Mouse (Mus musculus) lung, adult 2 months (tissue): ENCODE measurements around the gene AC124502.3.

ENCODE experiments used
- CTCF ChIP-seq: fragments of 200-500 bp; IDR thresholded peaks from 2 replicates; pipeline ENCODE4 v1.5.1; 2011; ENCODE audit warnings: mild to moderate bottlenecking, low read length, control low read depth; ENCODE audit not compliant: insufficient read depth
- POLR2A ChIP-seq: fragments of 200-500 bp; IDR thresholded peaks from 2 replicates; pipeline ENCODE4 v1.6.1; 2011; ENCODE audit warnings: low read depth, mild to moderate bottlenecking, control low read depth, low read length, borderline replicate concordance; ENCODE audit errors: extremely low read depth

GRCm38 (mm10) chr19:5073028-5073427 lies 34.3 kb downstream of the AC124502.3 start:
- TF ChIP-seq CTCF (peak; percentile 58), POLR2A (no peak)
